Mouse (Mus musculus) B cell, adult 2 months (primary cell): ENCODE measurements around the gene Ppp1r14b.

Experiments used
- DNase-seq, 2 experiments: peaks; one replicate each; pipeline ENCODE4 v3.0.0; 2022

The Ppp1r14b gene

GRCm38 (mm10) chr19:6943709-6944108, 31.1 kb upstream of the Ppp1r14b start:
- DNase-seq = no peak

GRCm38 (mm10) chr19:6947742-6948141, 27.0 kb upstream of the Ppp1r14b start:
- no peak for DNase-seq

- DNase-seq = no peak
These were observed 26.6 kb upstream of the Ppp1r14b start for GRCm38 (mm10) chr19:6948186-6948585.

- DNase-seq = no peak
These were observed 25.2 kb upstream of the Ppp1r14b start for GRCm38 (mm10) chr19:6949532-6949931.

GRCm38 (mm10) chr19:6949951-6950350, 24.8 kb upstream of the Ppp1r14b start:
- DNase-seq = no peak

GRCm38 (mm10) chr19:6950613-6951153, 24.1 kb upstream of the Ppp1r14b start:
- DNase-seq = peak in 1 of 2 experiments; percentile 29

- peak; percentile 64 to 68 for DNase-seq
These were observed 23.3 kb upstream of the Ppp1r14b start for GRCm38 (mm10) chr19:6951381-6951968.

- peak; percentile 41 to 48 for DNase-seq
These were observed 22.6 kb upstream of the Ppp1r14b start for GRCm38 (mm10) chr19:6951994-6952711.

- DNase-seq = no peak
These were observed 22.1 kb upstream of the Ppp1r14b start for GRCm38 (mm10) chr19:6952712-6953037.

GRCm38 (mm10) chr19:6954046-6954445, 20.7 kb upstream of the Ppp1r14b start:
- DNase-seq = peak; percentile 43 to 50

GRCm38 (mm10) chr19:6955424-6955823, 19.3 kb upstream of the Ppp1r14b start:
- no peak for DNase-seq

GRCm38 (mm10) chr19:6956461-6956860, 18.3 kb upstream of the Ppp1r14b start:
- DNase-seq = no peak

GRCm38 (mm10) chr19:6968491-6969271, 6.1 kb upstream of the Ppp1r14b start:
- DNase-seq = peak; percentile 30 to 36

- no peak for DNase-seq
These were observed 5.5 kb upstream of the Ppp1r14b start for GRCm38 (mm10) chr19:6969291-6969664.

GRCm38 (mm10) chr19:6969665-6970381, 4.9 kb upstream of the Ppp1r14b start:
- DNase-seq = peak; percentile 83 to 88

- no peak for DNase-seq
These were observed 4.2 kb upstream of the Ppp1r14b start for GRCm38 (mm10) chr19:6970460-6971085.

- no peak for DNase-seq
These were observed 3.1 kb upstream of the Ppp1r14b start for GRCm38 (mm10) chr19:6971644-6972043.

GRCm38 (mm10) chr19:6972247-6972917, 2.4 kb upstream of the Ppp1r14b start:
- DNase-seq = no peak

GRCm38 (mm10) chr19:6973581-6974190, 1.1 kb upstream of the Ppp1r14b start:
- no peak for DNase-seq

- DNase-seq = peak; percentile 60
These were observed 1.1 kb downstream of the Ppp1r14b start, which contains the start of gene Plcb3 for GRCm38 (mm10) chr19:6975537-6976521. Plcb3 (minus strand) TSS chr19:6976470.
